Mouse (Mus musculus) lung, adult 2 months (tissue): ENCODE results near the gene Oas1e.

Source experiments
- CTCF ChIP-seq: fragments of 200-500 bp; IDR thresholded peaks from 2 replicates; pipeline ENCODE4 v1.5.1; 2011; ENCODE audit warnings: mild to moderate bottlenecking, low read length, control low read depth; ENCODE audit not compliant: insufficient read depth
- POLR2A ChIP-seq: fragments of 200-500 bp; IDR thresholded peaks from 2 replicates; pipeline ENCODE4 v1.6.1; 2011; ENCODE audit warnings: low read depth, mild to moderate bottlenecking, control low read depth, low read length, borderline replicate concordance; ENCODE audit errors: extremely low read depth

- TF ChIP-seq CTCF, result no peak
- TF ChIP-seq POLR2A, result no peak
These were observed 8.3 kb upstream of the Oas1e start for GRCm38 (mm10) chr5:120803596-120803995.
